Mouse (Mus musculus): ENCODE data around the gene D17H6S53E.

The D17H6S53E gene

DNA sequence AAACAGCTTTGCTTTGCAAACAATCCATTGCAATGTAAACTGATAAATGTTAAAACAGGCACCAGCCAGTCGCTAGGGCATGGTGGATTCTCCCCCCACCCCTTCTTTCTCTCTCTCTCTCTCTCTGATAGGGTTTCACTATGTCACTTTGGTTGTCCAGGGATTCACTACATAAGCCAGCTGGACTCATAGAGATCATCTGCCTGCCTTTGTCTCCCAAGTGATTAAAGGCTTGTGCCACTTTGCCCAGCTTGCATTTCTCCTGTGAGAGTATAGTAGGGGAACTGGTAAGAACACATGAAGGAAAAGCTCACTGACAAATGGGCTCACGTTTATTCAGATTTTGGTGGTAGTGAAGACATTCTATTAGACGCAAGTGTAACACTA is 6.0 kb downstream of the D17H6S53E start:
- no peak for DNase-seq (ENCODE audit: low spot score in 2 of 2)

DNA sequence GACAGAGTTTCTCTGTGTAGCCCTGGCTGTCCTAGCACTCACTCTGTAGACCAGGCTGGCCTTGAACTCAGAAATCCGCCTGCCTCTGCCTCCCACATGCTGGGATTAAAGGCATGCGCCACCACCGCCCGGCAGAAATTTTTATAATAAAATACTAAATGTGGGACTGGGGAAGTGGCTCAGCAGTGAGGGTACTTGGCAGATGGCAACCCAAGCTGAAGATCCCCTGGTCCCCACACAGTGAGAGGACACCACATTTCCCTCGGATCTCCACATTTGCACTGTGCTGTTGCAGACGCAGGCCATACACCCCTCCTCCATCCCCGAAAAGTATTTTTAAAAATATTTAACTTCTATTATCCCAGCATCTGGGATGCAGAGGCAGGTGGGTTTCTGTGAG is 7.3 kb downstream of the D17H6S53E start:
- DNase-seq (ENCODE audit: low spot score in 2 of 2) = no peak

DNA sequence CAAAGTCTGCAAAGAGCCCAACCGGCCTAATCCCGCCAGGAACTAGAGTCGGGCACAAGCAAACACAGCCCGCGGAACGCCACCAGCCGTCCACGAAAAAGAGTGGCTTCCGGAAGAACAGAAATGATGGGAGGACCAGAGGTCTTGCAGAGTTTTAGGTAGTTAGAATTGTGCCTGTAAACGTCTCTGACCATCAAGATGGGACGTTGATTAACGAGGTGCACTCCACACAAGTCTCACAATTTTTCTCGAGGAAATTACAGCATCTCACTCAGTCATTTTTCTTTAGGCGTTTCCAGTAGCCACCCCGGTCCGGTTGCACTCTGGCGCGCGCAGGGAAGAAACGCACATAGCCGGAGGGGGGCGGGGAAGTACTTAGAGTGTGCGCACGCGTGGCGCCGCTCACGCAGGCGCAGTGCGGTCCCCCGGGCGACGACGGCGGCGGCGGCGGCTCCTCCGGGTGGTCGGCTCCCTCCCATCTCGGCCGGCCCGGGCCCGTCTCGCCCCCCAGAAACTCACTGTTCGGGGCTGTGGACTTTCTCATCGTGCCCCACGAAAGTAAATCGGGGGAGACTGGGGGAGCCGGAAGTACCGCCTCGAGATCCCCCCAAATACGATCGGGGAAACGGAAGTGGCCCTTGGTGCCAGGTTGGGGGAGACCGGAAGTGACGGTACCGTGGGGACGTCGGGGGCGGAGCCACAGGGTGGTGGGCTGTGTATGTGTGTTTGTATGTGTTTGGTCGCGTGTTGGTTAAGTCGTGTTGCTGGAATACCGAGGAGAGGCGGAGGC is 8.8 kb downstream of the D17H6S53E start, which contains the start of gene Bag6:
Gene Bag6 (plus strand): TSS at position 378 of the 790 bp plus-strand sequence.
- peak; percentile 96 for DNase-seq (ENCODE audit: low spot score in 2 of 2)

DNA sequence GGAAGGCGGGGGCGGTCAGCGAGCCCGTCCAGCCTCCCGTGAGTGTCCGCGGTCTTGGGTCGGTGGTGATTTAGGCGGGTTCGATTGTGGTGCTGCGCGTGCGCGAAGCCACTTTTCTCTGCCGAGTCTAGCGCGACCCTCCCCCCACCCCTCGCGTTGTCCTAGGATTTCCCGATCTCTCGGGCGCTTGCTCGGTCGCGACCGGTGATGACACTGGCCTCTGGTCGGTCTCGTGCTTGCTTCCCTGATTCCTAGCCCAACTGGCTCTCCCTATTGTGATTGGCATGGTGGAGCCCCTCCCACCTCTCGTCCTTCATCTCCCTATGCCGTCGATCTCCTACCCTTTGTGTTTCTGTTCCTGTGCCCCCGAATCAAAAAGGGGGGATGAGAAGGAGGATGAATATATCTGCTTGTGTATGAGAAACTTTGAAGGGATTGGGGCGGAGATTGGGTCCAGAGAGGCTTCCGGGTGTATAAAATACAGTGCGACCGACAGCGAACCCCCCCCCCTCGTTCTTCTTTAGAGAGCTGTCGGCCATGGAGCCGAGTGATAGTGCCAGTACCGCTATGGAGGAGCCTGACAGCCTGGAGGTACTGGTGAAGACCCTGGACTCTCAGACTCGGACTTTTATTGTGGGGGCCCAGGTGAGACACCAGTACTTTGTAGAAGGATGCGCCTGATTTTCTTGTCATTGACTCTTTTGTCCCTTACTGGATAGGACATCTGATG is 9.6 kb downstream of the D17H6S53E start:
- DNase-seq (ENCODE audit: low spot score in 2 of 2) = no peak

DNA sequence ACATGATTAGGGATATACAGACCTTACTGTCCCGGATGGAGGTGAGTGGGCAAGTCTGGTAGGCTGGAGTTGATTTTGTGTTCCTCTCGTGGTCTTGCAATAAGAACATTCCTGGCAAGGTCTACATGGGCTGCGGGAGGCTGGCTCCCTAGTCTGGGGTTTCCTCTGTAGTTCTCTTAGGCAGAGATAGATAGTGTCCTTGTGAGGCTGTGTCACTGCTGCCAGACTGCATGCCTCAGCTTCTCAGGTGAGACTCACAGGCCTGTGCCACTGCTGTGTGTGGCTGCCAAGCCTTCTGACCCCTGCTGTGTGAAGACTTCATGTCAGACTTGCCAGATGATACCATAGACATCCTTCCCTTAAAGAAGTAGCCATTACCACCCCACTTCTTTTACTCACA is 13.1 kb downstream of the D17H6S53E start:
- no peak for DNase-seq (ENCODE audit: low spot score in 2 of 2)

DNA sequence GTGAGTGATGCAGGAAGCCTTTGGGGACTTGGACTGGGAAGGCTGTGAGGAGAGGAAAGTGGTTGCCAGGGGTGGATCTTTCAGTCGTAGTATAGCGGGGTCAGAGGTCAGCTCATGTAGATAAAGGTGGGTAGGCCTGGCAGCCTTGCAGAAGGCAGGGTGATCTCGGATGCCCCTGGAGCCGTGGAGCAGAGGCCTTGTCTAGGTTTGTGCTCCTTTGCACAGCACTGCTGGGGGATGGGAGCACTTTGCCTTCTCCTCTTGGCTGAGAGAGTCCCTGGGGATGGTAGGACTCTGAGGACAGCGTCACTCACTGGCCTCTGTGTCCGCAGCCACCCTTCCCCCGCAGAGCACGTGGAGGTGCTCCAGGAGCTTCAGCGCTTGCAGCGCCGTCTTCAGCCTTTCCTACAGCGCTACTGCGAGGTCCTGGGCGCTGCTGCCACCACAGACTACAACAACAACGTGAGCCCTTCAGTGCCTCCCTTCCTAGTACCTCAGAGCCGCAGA is 14.4 kb downstream of the D17H6S53E start:
- DNase-seq (ENCODE audit: low spot score in 2 of 2) = no peak

DNA sequence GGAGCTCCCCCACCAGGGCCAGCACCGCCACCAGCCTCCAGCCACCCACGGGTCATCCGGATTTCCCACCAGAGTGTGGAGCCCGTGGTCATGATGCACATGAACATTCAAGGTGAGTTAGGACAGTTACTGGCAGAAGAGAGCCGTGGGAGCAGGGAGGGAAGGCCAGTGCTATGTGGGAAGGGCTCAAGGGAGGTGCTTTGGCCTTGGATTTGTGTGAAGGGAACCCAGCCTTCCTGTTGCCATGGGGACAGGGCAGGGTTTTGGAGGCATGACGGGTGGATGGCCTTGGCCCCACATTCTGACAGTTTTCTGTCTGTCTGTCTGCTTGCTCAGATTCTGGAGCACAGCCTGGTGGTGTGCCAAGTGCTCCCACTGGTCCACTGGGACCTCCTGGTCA is 15.8 kb downstream of the D17H6S53E start:
- DNase-seq (ENCODE audit: low spot score in 2 of 2) = no peak

DNA sequence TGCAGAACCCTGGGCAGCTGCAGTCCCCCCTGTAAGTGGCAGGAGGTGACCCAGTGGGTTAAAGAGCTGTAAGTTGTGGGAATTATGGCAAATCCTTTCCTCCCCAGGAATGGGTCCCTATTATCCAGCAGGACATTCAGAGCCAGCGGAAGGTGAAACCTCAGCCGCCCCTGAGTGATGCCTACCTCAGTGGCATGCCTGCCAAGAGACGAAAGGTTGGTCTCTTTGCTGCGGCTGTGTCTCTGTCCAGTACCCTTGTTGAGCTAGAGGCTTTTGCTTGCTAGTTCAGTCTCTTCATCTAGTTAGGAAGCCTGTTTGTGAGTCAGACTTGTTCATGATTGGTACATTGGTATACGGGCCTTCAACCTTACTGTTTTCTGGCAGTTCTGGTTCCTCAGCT is 20.0 kb downstream of the D17H6S53E start:
- DNase-seq (ENCODE audit: low spot score in 2 of 2) = no peak

DNA sequence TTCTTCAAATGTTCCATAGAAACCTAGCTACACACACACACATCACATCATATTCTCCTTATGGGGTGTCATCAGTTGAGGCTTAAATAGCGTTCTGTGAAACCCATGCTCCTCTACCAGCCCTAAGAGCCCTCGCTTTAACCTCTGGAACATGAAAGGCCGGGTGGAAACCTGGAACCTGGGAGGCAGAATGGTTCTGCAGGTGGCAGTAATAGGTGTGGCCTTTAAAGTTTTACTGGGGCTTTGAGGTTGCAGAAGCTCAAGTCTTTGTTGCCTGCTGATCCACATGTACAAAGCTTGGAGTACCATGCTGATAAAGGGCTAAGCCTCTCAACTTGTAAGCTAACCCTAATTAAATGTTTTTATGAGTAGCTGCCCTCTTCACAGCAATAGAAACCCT is 21.2 kb downstream of the D17H6S53E start:
- no peak for DNase-seq (ENCODE audit: low spot score in 2 of 2)

DNA sequence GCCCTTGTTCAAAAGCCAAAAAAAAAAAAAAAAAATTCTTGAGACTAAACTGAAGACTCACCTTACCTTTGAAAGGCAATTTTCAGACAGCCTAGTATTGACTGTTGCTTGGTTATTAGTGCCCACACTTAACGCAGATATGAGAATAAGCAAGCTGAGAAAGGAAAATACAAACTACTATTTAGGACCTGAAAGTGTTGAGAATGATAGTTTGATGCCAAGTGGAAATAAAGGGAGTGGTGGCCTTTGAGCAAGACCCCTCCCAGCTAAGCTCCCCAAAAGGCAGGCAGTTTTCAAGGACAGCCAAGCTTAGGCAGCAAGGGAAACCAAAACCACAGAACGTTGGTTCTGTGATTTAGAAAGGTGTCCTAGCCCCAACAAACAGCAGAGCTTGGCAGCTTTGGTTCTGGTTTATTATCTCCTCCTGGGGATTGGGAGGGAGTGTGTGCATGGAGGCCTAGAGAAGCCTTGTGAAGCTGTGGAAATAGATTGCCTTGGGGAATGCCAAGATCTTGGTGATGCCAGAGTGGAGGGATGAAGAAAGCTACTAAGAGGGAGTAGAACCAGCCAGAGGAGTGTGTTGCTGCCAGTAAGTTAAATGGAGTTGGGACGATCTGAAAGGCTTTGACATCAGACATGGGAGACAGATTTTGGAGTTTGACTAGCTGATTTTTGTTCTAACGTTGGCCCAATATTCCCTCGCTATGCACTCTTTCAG is 21.9 kb downstream of the D17H6S53E start:
- DNase-seq (ENCODE audit: low spot score in 2 of 2) = no peak

DNA sequence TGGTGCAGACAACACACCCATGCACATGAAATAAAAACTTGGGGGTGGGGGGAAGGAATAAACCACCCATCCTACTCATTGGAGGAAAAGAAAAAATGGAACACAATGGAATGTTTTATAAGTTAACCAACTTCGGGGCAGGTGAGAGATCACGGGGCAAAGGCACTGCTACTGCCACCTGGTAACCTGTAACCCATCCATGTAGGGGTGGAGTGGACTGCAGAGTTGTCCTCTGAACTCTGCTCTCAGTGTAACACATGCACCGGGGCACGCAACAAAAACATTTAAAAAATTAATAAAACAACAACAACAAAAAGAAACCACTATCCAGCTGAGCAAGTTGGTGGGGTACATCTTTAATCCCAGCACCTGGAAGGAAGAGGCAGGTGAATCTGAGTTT is 25.9 kb downstream of the D17H6S53E start:
- DNase-seq (ENCODE audit: low spot score in 2 of 2) = no peak

DNA sequence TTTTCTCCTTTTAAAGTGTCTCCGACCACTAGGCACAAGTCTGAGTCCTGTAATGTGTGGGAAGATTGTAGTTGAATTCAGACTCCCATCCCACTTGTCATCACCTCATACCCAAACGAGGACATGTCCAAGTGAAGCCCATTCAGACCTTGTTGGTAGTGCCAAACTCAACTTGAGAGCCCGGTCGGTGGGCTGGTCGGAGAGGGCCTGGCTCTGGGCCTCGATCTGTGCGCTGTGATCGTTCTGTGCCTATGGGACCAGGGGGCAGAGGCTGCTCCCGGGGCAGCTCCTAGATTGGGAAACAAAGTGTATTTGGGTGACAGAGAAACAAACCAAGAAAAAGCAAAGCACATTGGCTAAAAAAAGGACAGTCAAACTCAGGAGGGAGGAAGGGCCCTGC is 26.9 kb downstream of the D17H6S53E start:
- DNase-seq (ENCODE audit: low spot score in 2 of 2) = no peak

DNA sequence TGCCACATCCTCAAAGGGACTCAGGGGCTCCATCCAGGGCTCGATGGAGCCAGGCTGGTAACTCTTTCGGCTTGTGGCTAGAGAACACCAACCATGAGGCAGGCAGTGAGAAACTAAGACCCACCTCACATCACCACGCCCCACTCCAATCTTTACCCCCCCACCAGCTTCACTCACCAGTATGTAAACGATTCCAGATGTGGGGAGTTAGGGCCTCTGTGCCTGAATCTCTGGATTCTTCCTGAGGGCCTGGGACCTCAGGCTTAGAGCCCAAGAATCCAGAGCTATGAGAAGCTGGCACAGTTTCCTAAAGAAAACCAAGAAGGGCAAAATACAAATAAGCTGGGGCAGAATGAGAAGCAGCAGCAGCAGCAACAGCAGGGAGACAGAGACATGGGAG is 27.8 kb downstream of the D17H6S53E start:
- DNase-seq (ENCODE audit: low spot score in 2 of 2) = no peak

DNA sequence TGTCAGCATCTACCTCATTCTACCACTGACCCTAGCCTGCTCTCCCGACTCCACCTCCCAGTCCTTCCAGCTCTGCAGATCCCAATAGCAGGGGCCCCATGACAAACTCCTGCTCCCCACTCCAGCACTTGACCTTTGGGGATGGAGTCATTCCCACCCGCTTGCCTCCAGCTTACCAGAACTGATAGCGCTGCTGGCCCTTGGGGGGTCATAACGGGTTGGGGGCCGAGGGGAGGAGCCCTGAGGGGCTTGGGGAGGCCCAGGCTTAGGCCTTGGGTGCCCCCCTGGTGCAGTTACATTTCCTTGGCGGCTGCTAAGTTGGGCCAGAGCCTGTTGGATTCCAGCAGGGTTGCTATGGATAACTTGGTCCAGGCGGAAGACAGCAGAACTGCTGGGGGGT is 28.4 kb downstream of the D17H6S53E start:
- no peak for DNase-seq (ENCODE audit: low spot score in 2 of 2)

DNA sequence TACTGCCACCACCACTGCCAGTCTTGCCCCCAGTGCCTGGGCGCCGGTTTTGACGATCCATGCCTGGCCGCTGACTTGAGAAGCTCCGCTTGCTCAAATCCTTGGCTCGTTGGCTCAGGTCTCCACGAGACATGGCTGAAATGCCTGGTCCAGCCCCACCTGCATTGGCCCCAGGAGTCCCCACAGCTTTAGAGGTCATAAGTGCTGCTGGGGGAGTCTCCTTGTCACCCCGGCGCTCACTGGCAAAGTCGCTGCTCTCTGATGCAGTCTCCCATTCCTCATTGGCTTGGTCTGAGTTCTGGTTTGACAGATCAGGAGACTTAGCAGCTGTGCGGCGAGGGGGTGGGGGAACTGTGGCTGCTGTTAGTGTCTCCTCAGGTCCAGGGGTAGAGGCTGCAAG is 29.3 kb downstream of the D17H6S53E start:
- no peak for DNase-seq (ENCODE audit: low spot score in 2 of 2)

DNA sequence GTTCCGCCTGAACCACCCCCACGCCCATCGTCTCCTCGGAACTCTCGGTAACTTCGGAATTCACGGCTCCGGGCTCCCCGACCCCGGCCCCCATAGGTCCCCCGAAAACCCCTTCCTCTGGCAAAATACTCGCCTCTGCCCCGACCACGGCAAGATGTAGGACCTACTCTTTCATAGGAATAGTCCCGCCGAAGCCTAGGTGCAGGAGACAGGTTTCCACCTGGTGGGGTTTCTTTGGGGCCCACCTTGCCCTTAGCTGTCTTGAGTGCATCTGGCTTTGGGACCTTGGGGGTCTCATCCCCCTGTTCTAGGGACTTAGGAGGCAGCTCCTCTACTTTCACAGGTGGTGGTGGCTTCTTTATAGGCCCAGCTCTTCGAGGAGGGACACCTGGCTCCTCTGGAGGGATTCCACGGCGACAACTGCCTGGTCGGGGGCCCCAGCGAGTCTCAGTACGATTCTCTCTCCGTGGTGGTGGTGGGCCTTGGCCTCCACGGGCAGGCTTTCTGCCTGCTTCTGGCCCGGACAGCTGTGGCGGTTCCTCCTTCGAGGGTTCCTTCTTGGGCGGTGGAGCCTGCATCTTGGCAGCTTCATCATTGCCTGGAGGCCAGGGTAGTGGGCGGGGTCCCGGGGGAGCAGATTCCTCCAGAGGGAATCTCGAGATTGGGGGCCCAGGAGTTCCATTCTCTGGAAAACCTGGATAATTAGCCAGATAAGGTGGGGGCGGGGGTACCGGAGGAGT is 30.5 kb downstream of the D17H6S53E start:
- no peak for DNase-seq (ENCODE audit: low spot score in 2 of 2)

DNA sequence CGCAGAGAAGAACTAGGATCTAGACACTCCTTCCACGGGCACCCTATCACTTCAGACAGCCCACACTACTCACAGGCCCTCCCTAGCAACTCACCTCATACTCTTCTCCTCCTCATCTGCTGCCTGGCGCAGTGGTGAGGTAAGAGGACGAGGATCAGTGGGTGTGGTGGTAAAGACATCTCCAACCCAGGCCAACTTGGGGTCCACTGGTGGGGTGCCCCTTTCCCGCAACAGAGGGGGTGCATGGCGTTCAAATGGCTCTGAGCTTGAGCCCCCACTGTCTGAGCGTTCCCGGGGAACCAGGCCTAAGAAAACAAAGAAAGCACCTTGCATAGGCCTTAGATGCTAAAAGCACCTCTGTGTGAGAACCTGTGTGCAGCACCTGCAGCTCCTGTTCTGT is 31.1 kb downstream of the D17H6S53E start:
- DNase-seq (ENCODE audit: low spot score in 2 of 2) = no peak

DNA sequence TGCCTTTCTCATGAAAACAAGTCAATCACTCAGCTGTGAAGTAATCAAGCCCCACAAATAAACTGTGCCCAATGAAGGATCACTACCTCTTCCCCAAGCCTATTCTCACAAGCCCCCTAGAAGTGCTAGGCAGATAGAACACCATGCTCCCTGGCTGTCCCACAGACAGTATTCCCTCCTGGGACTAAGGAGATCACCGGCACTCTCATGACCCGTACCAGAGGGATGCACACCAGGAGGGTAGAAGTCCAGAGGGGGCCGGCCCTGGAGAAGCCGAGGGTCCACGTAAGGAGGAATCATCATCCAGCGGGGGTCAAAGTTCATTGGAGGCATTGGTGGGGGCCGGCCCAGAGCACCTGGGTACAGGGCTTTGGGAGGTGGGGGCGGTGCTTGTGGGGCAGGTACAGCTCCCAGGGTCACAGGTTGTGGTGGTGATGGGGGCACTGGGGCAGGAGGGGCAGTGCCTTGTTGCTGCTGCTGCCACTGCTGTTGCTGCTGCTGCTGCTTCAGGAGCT is 31.5 kb downstream of the D17H6S53E start:
- DNase-seq (ENCODE audit: low spot score in 2 of 2) = no peak

DNA sequence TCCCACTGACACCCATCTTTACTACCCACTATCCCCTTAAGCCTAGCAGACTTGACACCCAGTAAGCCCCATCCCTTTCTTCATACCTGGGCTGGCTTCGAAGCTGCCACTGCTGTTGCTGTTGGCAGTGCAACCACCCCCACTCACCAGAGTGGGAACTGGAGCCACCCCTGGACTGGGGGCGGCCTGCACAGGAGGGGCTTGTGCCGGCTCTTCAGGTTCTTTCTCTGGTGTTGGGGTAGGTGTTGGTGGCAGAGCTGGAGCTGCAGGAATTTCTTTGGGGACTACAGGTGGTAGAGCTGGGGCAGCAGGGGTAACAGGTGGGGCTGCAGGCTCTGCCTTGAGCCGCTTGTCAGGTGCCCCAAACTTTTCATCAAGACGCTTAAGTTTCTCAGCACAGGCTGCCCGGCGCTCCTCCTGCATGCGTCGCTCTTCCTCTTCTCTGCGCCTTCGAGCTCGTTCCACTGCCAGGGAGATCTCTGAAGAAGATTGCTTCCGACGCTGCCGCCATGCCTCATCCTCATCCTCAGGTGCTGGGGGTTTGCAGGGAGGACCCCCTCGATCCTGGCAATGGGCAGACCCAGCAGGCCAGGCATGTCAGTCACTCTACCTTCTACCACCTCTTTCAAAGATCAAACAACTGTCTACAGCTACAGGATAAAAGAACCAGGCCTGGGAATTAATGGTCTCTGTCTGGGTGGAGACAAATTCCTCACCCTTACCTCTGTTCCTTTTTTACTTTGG is 32.8 kb downstream of the D17H6S53E start:
- DNase-seq (ENCODE audit: low spot score in 2 of 2) = no peak

DNA sequence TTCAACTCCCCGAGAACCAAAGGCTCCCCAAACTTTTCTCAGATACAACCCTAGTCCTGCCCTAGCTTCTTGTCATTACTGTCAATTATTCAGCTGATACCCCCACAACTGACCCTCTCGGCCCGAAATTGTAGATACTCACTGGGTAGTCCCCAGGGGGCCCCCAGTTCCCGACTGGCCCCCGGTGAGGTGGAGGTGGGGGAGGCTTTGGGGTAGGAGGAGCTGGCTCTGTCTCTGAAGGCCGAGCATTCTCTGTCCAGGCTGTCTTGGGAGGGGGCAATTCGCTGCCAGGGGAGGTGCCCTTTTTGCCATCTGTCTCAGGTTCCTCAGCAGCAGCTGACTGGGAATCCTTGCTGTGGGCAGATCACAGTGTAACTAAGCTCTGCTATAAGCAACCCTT is 33.5 kb downstream of the D17H6S53E start:
- DNase-seq (ENCODE audit: low spot score in 2 of 2) = no peak

DNA sequence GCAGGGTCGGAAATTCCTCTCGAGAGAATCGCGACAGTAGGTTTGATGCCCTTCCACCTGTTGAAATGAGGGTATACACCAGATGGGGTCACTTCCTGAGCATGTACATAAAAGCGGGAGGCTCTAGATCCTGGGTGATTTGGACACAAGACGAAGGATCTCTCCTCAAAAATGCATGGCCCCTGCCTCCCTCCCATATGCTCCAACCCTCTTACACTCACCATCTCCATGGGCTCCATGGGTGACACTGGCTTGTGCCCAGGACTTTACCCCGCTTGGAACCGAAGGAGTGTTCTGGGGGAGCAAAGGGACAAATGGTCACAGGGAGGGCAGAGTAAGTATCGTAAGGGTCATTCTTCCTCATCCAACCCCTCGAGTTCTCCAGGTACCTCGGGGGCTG is 35.2 kb downstream of the D17H6S53E start:
- DNase-seq (ENCODE audit: low spot score in 2 of 2) = no peak

Measured in heart, adult 9 months (tissue).